Mouse (Mus musculus): Measurements from ENCODE around the gene Cntrl. TPM values are rescaled to one million over a fixed set of nuclear protein-coding genes. Genes with fewer than 3 reads are reported as not detected.

The Cntrl gene
- polyA plus RNA-seq, 1 experiment from 2014 or later = 22.5 TPM

- Histone ChIP-seq H3K27me3 (ENCODE audit: control insufficient read depth, insufficient read depth, low read length) (no peaks in the 10 kb centered on the region), H3K4me3 (ENCODE audit: control insufficient read depth in 1 of 2, insufficient read depth in 1 of 2, low read depth in 1 of 2, low read length in 2 of 2) (no peak overlapping the region), H3K9me3 (ENCODE audit: control insufficient read depth, low read length) (no peaks in the 10 kb centered on the region; the same call in 1 of the 2 replicates), H3K4me2 (ENCODE audit: low read length) (no peak overlapping the region), H3K4me1 (ENCODE audit: control insufficient read depth in 2 of 2, insufficient read depth in 2 of 2, low read length in 2 of 2) (peaks cover 0 to 2% of the 10 kb centered on the region in 2 experiments; a peak in 1 of 4 replicates), H3K9ac (ENCODE audit: low read length) (no peak overlapping the region), H3K36me3 (ENCODE audit: control insufficient read depth, insufficient read depth, low read length) (no peaks in the 10 kb centered on the region), H3K27ac (replicated peaks in 1 of 2; ENCODE audit: control insufficient read depth in 1 of 2, insufficient read depth in 1 of 2, low read depth in 2 of 2, low read length in 2 of 2) (no peak overlapping the region)
- ATAC-seq (ENCODE audit: insufficient number of reproducible peaks, insufficient read depth, low FRiP score, low read depth) = no peak
- WGBS = 68% methylated on average over 2 of the region's 2 CpGs
Measured at GRCm38 (mm10) chr2:35216701-35217100, 107.4 kb downstream of the Cntrl start.

- no peak overlapping the region for H3K27ac ChIP-seq (replicated peaks in 1 of 2; ENCODE audit: control insufficient read depth in 1 of 2, insufficient read depth in 1 of 2, low read depth in 2 of 2, low read length in 2 of 2)
- H3K9ac ChIP-seq (ENCODE audit: low read length) = no peak overlapping the region
- peaks cover 0 to 2% of the 10 kb centered on the region in 2 experiments; a peak in 1 of 4 replicates for H3K4me1 ChIP-seq (ENCODE audit: control insufficient read depth in 2 of 2, insufficient read depth in 2 of 2, low read length in 2 of 2)
- ATAC-seq (ENCODE audit: insufficient number of reproducible peaks, insufficient read depth, low FRiP score, low read depth) = no peak
- 95% methylated on average over 3 of the region's 3 CpGs for WGBS
- no peaks in the 10 kb centered on the region for H3K27me3 ChIP-seq (ENCODE audit: control insufficient read depth, insufficient read depth, low read length)
- no peak overlapping the region for H3K4me3 ChIP-seq (ENCODE audit: control insufficient read depth in 1 of 2, insufficient read depth in 1 of 2, low read depth in 1 of 2, low read length in 2 of 2)
- no peak overlapping the region for H3K4me2 ChIP-seq (ENCODE audit: low read length)
- H3K9me3 ChIP-seq (ENCODE audit: control insufficient read depth, low read length) = no peaks in the 10 kb centered on the region; the same call in 1 of the 2 replicates
- H3K36me3 ChIP-seq (ENCODE audit: control insufficient read depth, insufficient read depth, low read length) = no peaks in the 10 kb centered on the region
Measured at GRCm38 (mm10) chr2:35218736-35219135, 109.4 kb downstream of the Cntrl start.

GRCm38 (mm10) chr2:35222822-35223391 lies 113.6 kb downstream of the Cntrl start:
- Histone ChIP-seq H3K9ac (ENCODE audit: low read length) (no peak overlapping the region), H3K4me3 (ENCODE audit: control insufficient read depth in 1 of 2, insufficient read depth in 1 of 2, low read depth in 1 of 2, low read length in 2 of 2) (no peak overlapping the region), H3K27me3 (ENCODE audit: control insufficient read depth, insufficient read depth, low read length) (no peaks in the 10 kb centered on the region), H3K9me3 (ENCODE audit: control insufficient read depth, low read length) (no peaks in the 10 kb centered on the region), H3K36me3 (ENCODE audit: control insufficient read depth, insufficient read depth, low read length) (no peaks in the 10 kb centered on the region), H3K27ac (replicated peaks in 1 of 2; ENCODE audit: control insufficient read depth in 1 of 2, insufficient read depth in 1 of 2, low read depth in 2 of 2, low read length in 2 of 2) (no peak overlapping the region), H3K4me2 (ENCODE audit: low read length) (no peak overlapping the region), H3K4me1 (ENCODE audit: control insufficient read depth in 2 of 2, insufficient read depth in 2 of 2, low read length in 2 of 2) (no peaks in the 10 kb centered on the region)
- ATAC-seq (ENCODE audit: insufficient number of reproducible peaks, insufficient read depth, low FRiP score, low read depth) = no peak
- WGBS = 69% methylated on average over 6 of the region's 6 CpGs

GRCm38 (mm10) chr2:35224285-35224684 lies 115.0 kb downstream of the Cntrl start:
- no peaks in the 10 kb centered on the region for H3K4me1 ChIP-seq (ENCODE audit: control insufficient read depth in 2 of 2, insufficient read depth in 2 of 2, low read length in 2 of 2)
- no peaks in the 10 kb centered on the region for H3K27me3 ChIP-seq (ENCODE audit: control insufficient read depth, insufficient read depth, low read length)
- H3K4me2 ChIP-seq (ENCODE audit: low read length) = no peak overlapping the region
- no peak overlapping the region for H3K27ac ChIP-seq (replicated peaks in 1 of 2; ENCODE audit: control insufficient read depth in 1 of 2, insufficient read depth in 1 of 2, low read depth in 2 of 2, low read length in 2 of 2)
- WGBS = 84% methylated on average over 15 of the region's 15 CpGs
- ATAC-seq (ENCODE audit: insufficient number of reproducible peaks, insufficient read depth, low FRiP score, low read depth) = no peak
- H3K9ac ChIP-seq (ENCODE audit: low read length) = no peak overlapping the region
- no peak overlapping the region for H3K4me3 ChIP-seq (ENCODE audit: control insufficient read depth in 1 of 2, insufficient read depth in 1 of 2, low read depth in 1 of 2, low read length in 2 of 2)
- no peaks in the 10 kb centered on the region for H3K9me3 ChIP-seq (ENCODE audit: control insufficient read depth, low read length)
- no peaks in the 10 kb centered on the region for H3K36me3 ChIP-seq (ENCODE audit: control insufficient read depth, insufficient read depth, low read length)

GRCm38 (mm10) chr2:35228145-35228544 lies 118.9 kb downstream of the Cntrl start:
- 58% methylated on average over 4 of the region's 4 CpGs for WGBS
- H3K27me3 ChIP-seq (ENCODE audit: control insufficient read depth, insufficient read depth, low read length) = no peaks in the 10 kb centered on the region
- peaks cover 13 to 25% of the 10 kb centered on the region in 2 experiments for H3K4me1 ChIP-seq (ENCODE audit: control insufficient read depth in 2 of 2, insufficient read depth in 2 of 2, low read length in 2 of 2)
- no peak overlapping the region for H3K27ac ChIP-seq (replicated peaks in 1 of 2; ENCODE audit: control insufficient read depth in 1 of 2, insufficient read depth in 1 of 2, low read depth in 2 of 2, low read length in 2 of 2)
- H3K4me2 ChIP-seq (ENCODE audit: low read length) = no peak overlapping the region
- no peak overlapping the region for H3K4me3 ChIP-seq (ENCODE audit: control insufficient read depth in 1 of 2, insufficient read depth in 1 of 2, low read depth in 1 of 2, low read length in 2 of 2)
- H3K9me3 ChIP-seq (ENCODE audit: control insufficient read depth, low read length) = no peaks in the 10 kb centered on the region
- H3K9ac ChIP-seq (ENCODE audit: low read length) = no peak overlapping the region
- H3K36me3 ChIP-seq (ENCODE audit: control insufficient read depth, insufficient read depth, low read length) = no peaks in the 10 kb centered on the region
- ATAC-seq (ENCODE audit: insufficient number of reproducible peaks, insufficient read depth, low FRiP score, low read depth) = no peak

Other genes with a start within 250 kb of the Cntrl start
- gene Cutal, start 235.1 kb upstream of the Cntrl start, polyA plus RNA-seq (2014; fragmentation: Nextera tagmentation; extraction: Ambion mirVana) = 0.20 and 0.24 TPM in 2 replicates
- 59.2 and 62.2 TPM in 2 replicates for gene Psmd5, start 234.5 kb upstream of the Cntrl start, polyA plus RNA-seq (2014; fragmentation: Nextera tagmentation; extraction: Ambion mirVana)
- 3.0 and 3.1 TPM in 2 replicates for gene Phf19, start 195.5 kb upstream of the Cntrl start, polyA plus RNA-seq (2014; fragmentation: Nextera tagmentation; extraction: Ambion mirVana)
- 1.8 and 2.0 TPM in 2 replicates for gene Traf1, start 147.7 kb upstream of the Cntrl start, polyA plus RNA-seq (2014; fragmentation: Nextera tagmentation; extraction: Ambion mirVana)
- 0.05 TPM in 1 of 2 replicates, not detected in the other for gene Hc, start 48.1 kb upstream of the Cntrl start, polyA plus RNA-seq (2014; fragmentation: Nextera tagmentation; extraction: Ambion mirVana)
- 0.16 and 0.27 TPM in 2 replicates for gene AI182371, start 7.9 kb upstream of the Cntrl start, polyA plus RNA-seq (2014; fragmentation: Nextera tagmentation; extraction: Ambion mirVana)
- gene Rab14, start 91.6 kb downstream of the Cntrl start, polyA plus RNA-seq (2014; fragmentation: Nextera tagmentation; extraction: Ambion mirVana) = 251 and 262 TPM in 2 replicates
- 328 and 342 TPM in 2 replicates for gene Gsn, start 146.9 kb downstream of the Cntrl start, polyA plus RNA-seq (2014; fragmentation: Nextera tagmentation; extraction: Ambion mirVana)
- gene Stom, start 227.5 kb downstream of the Cntrl start, polyA plus RNA-seq (2014; fragmentation: Nextera tagmentation; extraction: Ambion mirVana) = 40.3 and 46.7 TPM in 2 replicates

All from heart, embryonic 14.5 days (tissue).